Mouse (Mus musculus) heart, embryonic 11.5 days (tissue): ENCODE results near the gene 1110059E24Rik. TPM values are rescaled to one million over a fixed set of nuclear protein-coding genes. Genes with fewer than 3 reads are reported as not detected.

Experiments used
- polyA plus RNA-seq: library from polyadenylated mRNA; unstranded; fragments of >200 nt; fragmentation: Nextera tagmentation; extraction: Ambion mirVana; gene quantifications from 2 replicates; pipeline ENCODE4 v1.2.1, GENCODE M21; 2014

Gene 1110059E24Rik
- polyA plus RNA-seq, 1 experiment from 2014 or later, result 46.0 TPM

Other genes with a start within 250 kb of the 1110059E24Rik start
- not detected in 2 replicates for gene Gda, start 179.5 kb downstream of the 1110059E24Rik start, polyA plus RNA-seq
- 18.1 and 19.4 TPM in 2 replicates for gene Abhd17b, start 209 bp upstream of the 1110059E24Rik start, polyA plus RNA-seq
- 77.0 and 99.7 TPM in 2 replicates for gene Cemip2, start 125.4 kb upstream of the 1110059E24Rik start, polyA plus RNA-seq